Mouse (Mus musculus) midbrain, embryonic 10.5 days (tissue): Measurements from ENCODE around the gene Enc1. TPM values are rescaled to one million over a fixed set of nuclear protein-coding genes. Genes with fewer than 3 reads are reported as not detected.
A peak's percentile ranks its signal among the peaks of the same experiment; 100 is the strongest.

Experiments used
- DNase-seq: peaks from one replicate; pipeline ENCODE4 v3.0.0-alpha.2; 2017; ENCODE audit warnings: low spot score
- H3K27ac ChIP-seq: fragments of 300-500 bp; sonication (generic); replicated peaks from 2 replicates; pipeline ENCODE4 v1.5.1; 2016; ENCODE audit warnings: mild to moderate bottlenecking
- H3K27me3 ChIP-seq: fragments of 300-500 bp; sonication (generic); 2 replicates; pipeline ENCODE4 v1.6.1; 2016; ENCODE audit warnings: low read depth, mild to moderate bottlenecking; ENCODE audit not compliant: poor library complexity, severe bottlenecking
- H3K36me3 ChIP-seq: fragments of 300-500 bp; sonication (generic); 2 replicates; pipeline ENCODE4 v1.6.1; 2016; ENCODE audit warnings: mild to moderate bottlenecking, moderate library complexity
- H3K4me1 ChIP-seq: fragments of 300-500 bp; sonication (generic); 2 replicates; pipeline ENCODE4 v1.6.1; 2016
- H3K4me3 ChIP-seq: fragments of 300-500 bp; sonication (generic); 2 replicates; pipeline ENCODE4 v1.5.1; 2016; ENCODE audit warnings: mild to moderate bottlenecking, moderate library complexity
- H3K9me3 ChIP-seq: fragments of 300-500 bp; sonication (generic); replicated peaks from 2 replicates; pipeline ENCODE4 v1.6.1; 2016; ENCODE audit warnings: mild to moderate bottlenecking
- WGBS: fragments of 180-500 bp; shearing (Covaris S2); methylation state at CpG from one replicate; pipeline ENCODE4 v1.1.7; 2016; 5-methylcytosine and 5-hydroxymethylcytosine counted together
- polyA plus RNA-seq: library from polyadenylated mRNA; unstranded; fragments of >200 nt; fragmentation: Nextera tagmentation; extraction: Ambion mirVana; gene quantifications from 2 replicates; pipeline ENCODE4 v1.2.1, GENCODE M21; 2016

Gene Enc1
- polyA plus RNA-seq, 1 experiment from 2014 or later = 7.5 TPM

DNA sequence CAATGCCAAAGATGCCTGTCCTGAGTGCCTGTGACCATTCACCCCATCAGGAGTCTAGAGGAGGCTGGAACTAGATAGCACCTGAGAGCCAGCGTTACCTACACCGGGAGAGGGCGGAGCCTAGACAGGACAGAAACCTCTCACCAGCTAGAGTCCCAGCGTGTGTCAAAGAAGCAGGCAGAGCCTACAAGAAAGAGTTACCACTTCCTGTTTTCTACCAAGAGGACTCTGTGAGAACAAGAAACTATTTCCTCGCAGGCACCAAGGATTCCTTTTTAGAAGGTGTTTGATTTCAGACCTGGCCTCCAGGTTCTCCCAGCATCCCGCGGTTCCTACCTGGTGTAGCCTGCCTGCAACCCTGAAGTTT is 32.8 kb upstream of the Enc1 start:
- H3K4me1 ChIP-seq = peaks cover 13% of the 10 kb centered on the region; the same call in 1 of the 2 replicates
- H3K36me3 ChIP-seq = no peaks in the 10 kb centered on the region
- 67% methylated on average over 7 of the region's 7 CpGs for WGBS
- no peaks in the 10 kb centered on the region for H3K27me3 ChIP-seq
- H3K27ac ChIP-seq = no peak overlapping the region
- no peaks in the 10 kb centered on the region for H3K9me3 ChIP-seq
- H3K4me3 ChIP-seq = no peak overlapping the region
- DNase-seq = no peak

DNA sequence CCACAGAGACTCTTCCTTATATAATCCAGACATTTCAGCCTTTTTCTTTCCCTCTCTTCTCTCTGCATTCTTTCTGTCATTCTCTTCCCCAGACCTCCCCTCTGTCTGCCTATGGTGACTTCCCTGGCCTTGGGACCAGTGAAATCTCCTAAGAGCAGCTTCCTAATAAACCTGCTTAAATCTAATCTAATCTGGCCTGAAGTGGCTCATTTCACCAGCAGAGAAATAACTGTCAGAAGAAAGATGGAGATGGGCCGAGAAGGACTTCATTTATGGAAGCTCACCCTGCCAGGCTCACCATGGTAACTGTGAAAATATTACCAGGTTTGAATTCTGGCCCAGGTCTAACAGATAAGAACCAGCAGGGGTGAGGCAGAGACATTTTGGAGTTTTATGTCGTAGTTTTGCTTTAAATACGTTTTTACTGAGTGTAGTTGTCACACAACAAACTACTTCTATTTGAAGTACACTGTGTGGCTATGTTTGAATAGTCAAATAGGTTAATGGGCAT is 32.4 kb upstream of the Enc1 start:
- DNase-seq = no peak
- H3K27ac ChIP-seq = no peak overlapping the region
- 79% methylated on average over 3 of the region's 3 CpGs for WGBS

DNA sequence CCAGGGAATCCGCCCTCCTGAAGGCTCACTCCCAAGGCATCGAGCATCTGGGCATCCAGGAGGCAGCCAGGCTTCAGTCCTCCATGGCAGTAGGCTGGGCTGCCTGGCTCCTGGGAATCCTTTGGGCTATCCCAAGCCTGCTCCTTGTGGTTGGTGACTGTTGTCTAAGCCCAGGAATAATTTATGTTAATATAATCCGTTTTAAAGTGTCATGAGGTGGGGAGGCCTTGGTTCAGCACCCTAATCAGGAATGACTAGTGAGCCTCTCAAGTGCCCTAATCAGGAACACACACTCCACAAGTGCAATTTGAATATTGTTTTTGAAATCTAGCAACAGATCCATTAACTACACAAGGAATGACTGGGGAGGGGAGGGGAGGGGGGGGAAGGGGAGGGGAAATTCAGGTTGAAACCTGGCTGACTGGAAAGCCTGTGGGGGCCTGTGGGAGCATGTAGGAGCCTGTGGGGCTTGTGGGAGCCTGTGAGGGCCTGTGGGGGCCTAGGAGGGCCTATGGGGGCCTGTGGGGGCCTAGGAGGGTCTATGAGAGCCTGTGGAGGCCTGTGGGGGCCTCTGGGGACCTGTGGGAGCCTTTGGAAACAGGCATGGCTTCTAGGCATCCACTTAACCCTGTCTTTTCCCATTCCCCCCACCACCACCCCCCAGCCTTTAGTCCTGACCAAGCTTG is 26.2 kb upstream of the Enc1 start:
- DNase-seq = no peak

More for the DNA sequence above, 32.4 kb upstream of the Enc1 start:
- Histone ChIP-seq H3K36me3 (no peaks in the 10 kb centered on the region), H3K27me3 (no peaks in the 10 kb centered on the region), H3K9me3 (no peaks in the 10 kb centered on the region), H3K4me3 (no peak overlapping the region), H3K4me1 (peaks cover 13% of the 10 kb centered on the region; the same call in 1 of the 2 replicates)

DNA sequence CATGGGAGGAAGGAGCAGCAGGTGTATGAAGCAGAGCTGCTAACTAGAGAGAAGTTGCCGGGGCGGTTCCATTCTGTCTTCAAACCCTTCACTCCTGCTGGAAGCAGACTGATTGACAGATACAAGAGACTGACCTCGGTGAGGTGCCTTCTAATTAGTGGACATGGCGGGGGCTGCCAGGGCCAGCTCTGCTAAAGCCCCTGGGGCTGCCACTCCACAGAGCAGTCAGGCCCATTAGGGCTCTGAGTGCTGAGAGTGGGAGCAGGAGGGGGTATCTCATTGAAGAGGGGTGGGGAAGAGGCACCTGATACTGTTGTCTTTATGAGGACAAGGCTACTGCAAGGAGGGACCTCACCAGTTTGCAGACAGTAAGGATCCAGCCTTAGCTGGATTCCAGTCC is 25.3 kb upstream of the Enc1 start:
- Histone ChIP-seq H3K9me3 (no peaks in the 10 kb centered on the region), H3K27ac (no peak overlapping the region), H3K36me3 (no peaks in the 10 kb centered on the region), H3K4me3 (no peak overlapping the region), H3K27me3 (no peaks in the 10 kb centered on the region), H3K4me1 (peaks cover 15% of the 10 kb centered on the region)
- no peak for DNase-seq
- 51% methylated on average over 4 of the region's 4 CpGs for WGBS

More for the DNA sequence above, 26.2 kb upstream of the Enc1 start:
- Histone ChIP-seq H3K4me3 (no peak overlapping the region), H3K36me3 (no peaks in the 10 kb centered on the region), H3K4me1 (peaks cover 15% of the 10 kb centered on the region), H3K27me3 (no peaks in the 10 kb centered on the region), H3K27ac (peak overlapping the region; percentile 74), H3K9me3 (no peaks in the 10 kb centered on the region)
- 52% methylated on average over 3 of the region's 3 CpGs for WGBS

- Histone ChIP-seq H3K4me1 (peaks cover 15% of the 10 kb centered on the region), H3K9me3 (no peaks in the 10 kb centered on the region), H3K4me3 (no peak overlapping the region), H3K27me3 (no peaks in the 10 kb centered on the region), H3K27ac (no peak overlapping the region), H3K36me3 (no peaks in the 10 kb centered on the region)
- DNase-seq = no peak
- WGBS = 93% methylated on average over 5 of the region's 5 CpGs
Observed at GRCm38 (mm10) chr13:97216196-97216595, 24.7 kb upstream of the Enc1 start.

GRCm38 (mm10) chr13:97220022-97220421 is 20.9 kb upstream of the Enc1 start:
- H3K9me3 ChIP-seq = no peaks in the 10 kb centered on the region
- H3K4me3 ChIP-seq = no peak overlapping the region
- WGBS = 90% methylated on average over 3 of the region's 3 CpGs
- H3K27me3 ChIP-seq = no peaks in the 10 kb centered on the region
- H3K4me1 ChIP-seq = peaks cover 7% of the 10 kb centered on the region
- H3K36me3 ChIP-seq = no peaks in the 10 kb centered on the region
- DNase-seq = no peak
- no peak overlapping the region for H3K27ac ChIP-seq

DNA sequence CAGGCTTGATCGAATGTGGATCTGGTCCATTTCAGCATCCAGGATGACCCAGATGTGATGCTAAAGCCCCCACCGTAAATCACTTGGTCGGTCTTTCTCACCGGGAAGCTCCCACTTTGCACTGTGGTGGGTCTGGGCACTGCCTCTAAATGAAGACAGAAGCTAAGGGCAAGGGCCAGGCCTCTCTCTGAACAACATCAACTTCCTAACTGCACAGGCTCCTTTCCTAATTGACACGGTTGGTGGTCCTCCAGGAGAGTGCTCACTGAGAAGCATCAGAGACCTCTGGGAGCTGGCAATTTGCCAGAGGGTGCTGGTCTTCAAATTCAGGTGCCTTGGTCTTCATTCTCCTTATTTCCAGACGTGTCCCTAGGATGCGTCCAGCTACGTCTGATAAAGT is 17.0 kb upstream of the Enc1 start:
- Histone ChIP-seq H3K36me3 (no peaks in the 10 kb centered on the region), H3K27ac (no peak overlapping the region), H3K4me1 (no peaks in the 10 kb centered on the region), H3K9me3 (0 out of 2 replicates have a peak, but pooled peaks cover 3% of the 10 kb centered on the region), H3K4me3 (no peak overlapping the region), H3K27me3 (no peaks in the 10 kb centered on the region)
- WGBS = 86% methylated on average over 8 of the region's 8 CpGs
- no peak for DNase-seq

DNA sequence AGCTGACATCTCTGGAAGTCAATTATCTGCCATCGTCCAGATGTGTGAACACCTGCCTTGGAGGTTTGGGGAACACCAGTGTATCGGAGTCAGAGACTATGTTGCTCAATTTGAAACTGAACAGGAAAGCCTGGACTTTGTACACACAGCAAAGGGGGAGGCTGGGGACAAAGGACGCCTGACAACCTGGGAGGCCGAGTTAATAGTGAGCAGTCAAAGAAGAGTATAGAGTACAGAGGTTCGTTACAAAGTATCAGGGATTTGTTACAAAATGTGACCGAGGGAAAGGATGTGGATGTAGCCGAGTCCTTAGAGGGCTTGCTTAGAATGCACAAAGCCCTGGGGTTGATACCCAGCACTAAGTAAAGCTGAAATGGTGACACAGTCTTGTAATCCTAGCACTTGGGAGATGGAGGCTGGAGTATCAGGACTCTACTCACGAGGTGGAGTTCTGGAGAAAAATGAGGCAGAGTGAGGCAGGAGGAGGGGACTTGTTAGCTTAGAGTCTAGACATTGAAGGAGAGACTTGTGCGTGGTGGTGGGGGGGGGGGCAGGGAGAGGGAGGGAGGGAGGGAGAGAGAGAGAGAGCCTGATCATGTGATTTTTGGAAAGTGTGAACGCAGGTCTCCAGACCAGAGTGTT is 16.4 kb upstream of the Enc1 start:
- Histone ChIP-seq H3K4me1 (no peaks in the 10 kb centered on the region), H3K27me3 (no peaks in the 10 kb centered on the region), H3K27ac (no peak overlapping the region), H3K9me3 (0 out of 2 replicates have a peak, but pooled peaks cover 3% of the 10 kb centered on the region), H3K4me3 (no peak overlapping the region), H3K36me3 (no peaks in the 10 kb centered on the region)
- 81% methylated on average over 10 of the region's 10 CpGs for WGBS
- no peak for DNase-seq

DNA sequence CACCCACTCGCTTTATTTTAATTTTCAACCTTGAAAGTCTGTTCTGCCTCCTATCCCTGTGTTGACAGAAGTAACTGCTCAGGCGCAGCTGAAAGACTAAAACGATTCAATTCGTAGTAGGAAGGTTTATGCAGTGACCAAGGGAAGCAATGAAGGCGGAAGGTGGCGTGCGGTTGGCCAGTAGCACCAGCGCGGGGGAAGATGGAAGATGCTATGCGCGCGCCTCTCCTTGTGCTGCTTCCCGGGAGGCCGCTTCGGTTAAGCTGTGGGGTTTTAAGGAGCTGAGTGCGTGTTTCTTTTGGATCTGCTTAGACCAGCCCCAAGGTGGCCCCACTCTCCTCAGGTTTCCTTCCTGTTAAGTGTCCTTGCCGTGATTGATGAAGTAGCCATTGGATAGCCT is 15.8 kb upstream of the Enc1 start:
- H3K4me1 ChIP-seq = no peaks in the 10 kb centered on the region

DNA sequence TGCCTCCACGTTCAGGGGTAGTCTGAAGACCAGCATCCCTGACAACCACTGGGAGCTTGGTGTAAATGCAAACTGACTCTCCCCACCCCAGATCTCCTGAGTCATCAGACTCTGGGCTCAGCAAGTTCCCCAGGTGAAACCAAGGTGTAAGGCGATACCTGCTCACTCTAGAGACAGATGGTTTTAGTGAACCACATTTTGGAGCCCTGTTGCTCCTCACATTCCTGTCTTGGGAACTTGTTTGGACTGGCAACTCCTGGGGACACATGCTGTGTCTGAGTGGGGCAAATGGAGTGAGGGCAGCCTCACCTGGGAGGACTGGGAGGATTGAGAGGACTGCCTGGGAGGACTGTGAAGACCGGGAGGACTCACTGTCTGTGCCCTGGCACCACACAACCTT is 13.1 kb upstream of the Enc1 start:
- no peak for DNase-seq

More for the DNA sequence above, 15.8 kb upstream of the Enc1 start:
- no peaks in the 10 kb centered on the region for H3K36me3 ChIP-seq
- DNase-seq = no peak
- H3K27ac ChIP-seq = no peak overlapping the region
- H3K9me3 ChIP-seq = 0 out of 2 replicates have a peak, but pooled peaks cover 3% of the 10 kb centered on the region
- H3K27me3 ChIP-seq = no peaks in the 10 kb centered on the region
- no peak overlapping the region for H3K4me3 ChIP-seq
- WGBS = 83% methylated on average over 17 of the region's 17 CpGs

GRCm38 (mm10) chr13:97230101-97230500 is 10.8 kb upstream of the Enc1 start:
- DNase-seq = no peak
- Histone ChIP-seq H3K4me1 (peaks cover 4% of the 10 kb centered on the region), H3K4me3 (no peak overlapping the region), H3K36me3 (no peaks in the 10 kb centered on the region), H3K9me3 (0 out of 2 replicates have a peak, but pooled peaks cover 3% of the 10 kb centered on the region), H3K27ac (no peak overlapping the region), H3K27me3 (no peaks in the 10 kb centered on the region)
- WGBS = 82% methylated on average over 3 of the region's 3 CpGs

More for the DNA sequence above, 13.1 kb upstream of the Enc1 start:
- no peaks in the 10 kb centered on the region for H3K4me1 ChIP-seq
- no peak overlapping the region for H3K4me3 ChIP-seq
- no peaks in the 10 kb centered on the region for H3K27me3 ChIP-seq
- WGBS = 97% methylated on average over 3 of the region's 3 CpGs
- H3K27ac ChIP-seq = no peak overlapping the region
- 0 out of 2 replicates have a peak, but pooled peaks cover 3% of the 10 kb centered on the region for H3K9me3 ChIP-seq
- no peaks in the 10 kb centered on the region for H3K36me3 ChIP-seq

GRCm38 (mm10) chr13:97233092-97233491 is 7.8 kb upstream of the Enc1 start:
- Histone ChIP-seq H3K9me3 (no peaks in the 10 kb centered on the region), H3K27me3 (peaks cover 6% of the 10 kb centered on the region), H3K27ac (no peak overlapping the region), H3K4me3 (no peak overlapping the region), H3K4me1 (peaks cover 9% of the 10 kb centered on the region), H3K36me3 (no peaks in the 10 kb centered on the region)
- 83% methylated on average over 2 of the region's 2 CpGs for WGBS
- DNase-seq = no peak

- WGBS = 20% methylated on average over 17 of the region's 17 CpGs
- peak; percentile 87 for DNase-seq
- peak overlapping the region; percentile 74 for H3K27ac ChIP-seq
- peaks cover 22% of the 10 kb centered on the region for H3K27me3 ChIP-seq
- H3K36me3 ChIP-seq = no peaks in the 10 kb centered on the region
- H3K4me1 ChIP-seq = peaks cover 23% of the 10 kb centered on the region
- peak overlapping the region; percentile 48 for H3K4me3 ChIP-seq
- no peaks in the 10 kb centered on the region for H3K9me3 ChIP-seq
Observed at GRCm38 (mm10) chr13:97234785-97235417, 6.0 kb upstream of the Enc1 start.
